Mouse (Mus musculus) embryo, embryonic 9.5 days (tissue): ENCODE measurements around the gene Nt5dc3.
A peak's percentile ranks its signal among the peaks of the same experiment; 100 is the strongest.

Experiments
- DNase-seq: peaks from one replicate; pipeline ENCODE4 v3.0.0-alpha.2; 2017; ENCODE audit errors: extremely low spot score

Nt5dc3 gene

GRCm38 (mm10) chr10:86814292-86815131, 35.7 kb downstream of the Nt5dc3 start:
- no peak for DNase-seq

DNA sequence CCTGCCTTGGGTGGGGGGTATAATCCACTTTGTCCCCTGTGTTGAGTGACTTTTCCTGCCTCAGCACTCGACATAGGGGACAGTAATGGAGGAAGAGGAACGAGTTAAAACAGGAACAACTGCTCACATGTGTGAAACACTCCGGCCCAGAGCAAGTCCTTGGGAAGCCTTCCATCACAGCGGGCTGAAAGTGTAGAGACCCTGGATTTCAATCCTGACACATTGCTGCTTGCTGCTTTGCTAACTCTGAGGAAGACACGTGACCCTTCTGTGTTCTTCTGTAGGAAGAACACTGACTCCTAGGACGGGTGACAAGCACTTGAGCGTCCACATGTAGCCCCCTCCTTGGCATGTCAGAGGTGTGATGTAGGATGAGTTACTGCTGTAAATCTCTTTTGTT, 36.3 kb downstream of the Nt5dc3 start:
- DNase-seq, result no peak

GRCm38 (mm10) chr10:86819649-86820165, 40.9 kb downstream of the Nt5dc3 start:
- DNase-seq, result peak; percentile 36

DNA sequence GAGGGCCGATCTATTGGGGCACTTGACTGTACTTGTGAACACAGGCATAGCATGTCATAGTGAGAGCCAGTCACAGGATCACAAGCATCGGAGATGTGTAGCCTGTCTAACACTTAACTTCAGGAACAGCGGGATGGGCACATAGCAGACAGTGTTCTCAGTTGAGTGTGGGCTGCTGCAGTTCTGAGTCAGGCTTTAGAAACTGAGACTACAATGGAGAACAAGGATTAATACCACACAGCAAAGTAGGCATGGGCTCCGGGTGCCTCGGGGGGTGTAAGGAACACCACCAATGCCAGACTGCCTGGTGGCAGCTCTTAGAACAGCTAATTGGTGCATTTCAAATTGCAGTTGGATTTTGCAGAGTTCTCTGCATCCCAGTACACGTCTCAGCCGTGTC, 42.2 kb downstream of the Nt5dc3 start:
- no peak for DNase-seq

DNA sequence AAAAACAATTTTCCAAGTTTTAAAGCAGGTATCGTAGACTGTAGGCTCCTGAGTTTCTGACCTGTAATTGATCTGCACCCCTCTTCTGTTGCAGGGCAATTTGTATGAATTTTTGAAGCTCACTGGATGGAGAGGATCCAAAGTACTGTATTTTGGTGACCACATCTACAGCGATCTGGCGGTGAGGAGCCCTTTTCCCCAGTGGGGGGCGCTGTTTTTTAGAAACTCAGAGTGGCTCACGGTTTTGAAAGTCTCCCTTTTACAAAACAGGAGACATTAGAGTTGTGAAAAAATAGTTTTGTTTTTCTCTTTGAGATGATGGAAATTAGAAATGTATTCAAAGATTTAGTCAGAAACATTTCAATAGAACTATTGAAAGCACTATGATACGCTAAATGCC, 45.3 kb downstream of the Nt5dc3 start:
- no peak for DNase-seq

GRCm38 (mm10) chr10:86824871-86825270, 46.1 kb downstream of the Nt5dc3 start:
- DNase-seq, result no peak

GRCm38 (mm10) chr10:86825871-86826522, 47.2 kb downstream of the Nt5dc3 start:
- DNase-seq, result no peak

DNA sequence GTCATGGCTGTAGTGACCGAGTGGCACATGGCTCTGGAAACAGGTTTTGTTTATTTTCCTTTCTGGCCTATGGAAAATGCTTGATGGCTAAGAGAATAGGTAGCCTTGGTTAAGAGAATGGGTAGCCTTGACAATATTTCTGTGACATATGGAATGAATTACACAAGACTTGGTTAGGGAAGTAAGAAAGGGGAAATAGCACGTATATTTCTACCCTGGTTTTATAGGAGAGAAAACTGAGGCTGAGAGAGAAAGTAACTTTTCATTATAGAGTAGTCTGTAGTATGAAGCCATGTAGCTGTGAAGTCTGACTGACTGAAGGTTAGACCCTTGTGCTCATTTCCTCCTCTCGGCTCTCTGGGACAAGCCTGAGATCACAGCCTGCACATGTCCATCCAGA, 48.1 kb downstream of the Nt5dc3 start:
- no peak for DNase-seq

DNA sequence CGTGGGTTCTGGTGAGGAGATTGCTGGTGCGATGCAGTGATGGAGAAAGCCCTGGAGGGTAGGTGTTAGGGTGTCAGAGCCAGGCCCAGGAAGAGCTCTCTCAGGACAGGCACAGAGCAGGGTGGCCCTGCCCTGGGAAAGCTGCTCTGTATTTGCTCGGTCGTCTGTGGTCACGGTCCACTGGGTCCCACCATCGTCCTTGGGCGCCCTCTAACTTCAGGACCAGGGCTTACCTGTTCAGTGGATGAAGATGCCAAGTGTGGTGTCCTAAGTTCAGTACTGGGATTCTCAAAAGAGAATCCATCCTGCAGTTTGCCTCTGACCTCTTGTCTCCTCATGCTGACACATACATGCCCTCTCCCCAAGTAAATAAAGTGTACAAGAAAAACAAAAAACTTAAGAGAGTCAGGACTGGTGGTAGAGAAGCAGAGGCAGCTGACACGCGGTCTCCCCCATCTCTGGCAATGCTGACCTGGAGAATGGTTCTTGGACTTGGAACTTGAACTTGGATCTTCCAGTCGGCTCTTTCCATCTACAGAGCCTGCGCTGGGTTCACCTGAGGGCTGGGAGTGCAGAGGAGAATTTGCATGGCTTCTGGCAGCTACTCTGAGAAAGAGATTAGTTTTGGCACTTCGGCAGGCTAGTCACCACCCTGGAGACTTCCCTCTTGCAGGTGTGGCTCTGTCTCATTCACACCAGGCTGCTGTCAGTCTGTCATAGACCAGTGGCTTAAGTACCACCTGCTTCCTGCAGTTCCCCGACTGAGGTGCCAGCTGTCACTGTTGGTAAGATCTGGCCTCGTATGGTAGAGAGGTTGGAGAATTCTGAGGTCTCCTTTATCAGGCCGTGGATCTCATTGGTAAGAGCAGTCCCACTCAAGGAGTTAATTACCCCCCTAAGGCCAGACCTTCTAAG, 49.7 kb downstream of the Nt5dc3 start:
- no peak for DNase-seq

DNA sequence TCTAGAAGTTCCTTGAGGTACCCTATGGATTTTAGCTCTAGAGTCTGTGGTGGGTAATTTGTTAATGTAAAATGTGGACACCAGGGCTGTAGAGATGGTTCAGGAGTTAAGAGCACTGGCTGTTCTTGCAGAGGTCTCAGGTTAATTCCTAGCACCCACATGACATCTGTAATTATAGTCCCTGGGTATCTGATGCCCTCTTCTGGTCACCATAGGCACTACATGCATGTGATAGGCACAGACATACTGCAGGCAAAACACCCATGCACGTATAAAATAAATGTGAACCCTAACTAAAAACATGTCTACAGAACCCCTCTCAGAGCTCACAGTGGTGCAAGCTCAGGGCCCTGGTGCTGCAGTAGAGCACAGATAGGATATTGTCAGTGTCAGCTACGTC, 50.7 kb downstream of the Nt5dc3 start:
- DNase-seq, result no peak

DNA sequence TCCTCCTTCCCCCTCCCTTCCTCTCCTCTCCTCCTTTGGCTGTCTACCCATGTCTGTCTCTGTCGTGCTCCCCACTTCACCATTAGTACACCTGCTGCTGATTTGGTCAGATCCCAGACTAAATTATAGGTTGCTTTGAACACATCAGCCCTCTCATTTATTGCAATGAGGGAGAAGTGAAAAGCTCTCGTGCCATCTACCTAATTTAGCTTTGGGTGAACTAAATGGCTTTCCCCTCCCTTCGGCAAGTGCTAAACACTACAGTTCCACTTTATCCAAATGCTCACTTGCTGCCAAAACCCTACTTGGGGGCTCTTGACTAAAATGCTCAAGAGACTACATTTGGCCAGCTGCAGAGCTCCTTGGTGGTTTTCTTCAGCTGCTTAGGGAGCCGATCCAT, 58.0 kb downstream of the Nt5dc3 start:
- no peak for DNase-seq

GRCm38 (mm10) chr10:86838827-86839226, 60.0 kb downstream of the Nt5dc3 start:
- DNase-seq, result no peak

GRCm38 (mm10) chr10:86842659-86843058, 63.9 kb downstream of the Nt5dc3 start:
- DNase-seq, result no peak

- DNase-seq, result no peak
Measured at GRCm38 (mm10) chr10:86846926-86847467, 68.2 kb downstream of the Nt5dc3 start.

- DNase-seq, result no peak
Measured at GRCm38 (mm10) chr10:86849087-86849486, 70.3 kb downstream of the Nt5dc3 start.

DNA sequence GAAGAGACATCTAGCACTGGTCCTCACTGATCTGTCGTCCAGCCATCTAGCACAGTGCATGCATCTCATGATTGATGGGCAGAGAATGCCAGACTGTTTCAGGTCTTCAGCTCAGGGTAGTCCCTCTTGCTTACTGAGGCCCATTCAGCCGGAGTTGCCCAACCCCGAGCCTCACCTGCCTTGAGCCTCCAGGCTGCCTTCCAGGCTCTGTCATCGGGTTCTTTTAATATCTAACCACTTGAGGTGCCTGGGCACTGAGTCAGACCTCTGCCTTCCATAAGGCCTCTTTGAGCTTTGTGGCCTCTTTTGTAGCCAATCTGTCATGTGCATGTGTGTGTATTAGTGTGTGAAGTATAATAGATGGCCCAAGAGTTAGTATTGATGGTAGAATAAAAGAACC, 70.7 kb downstream of the Nt5dc3 start:
- DNase-seq, result no peak

- DNase-seq, result no peak
Measured at GRCm38 (mm10) chr10:86852160-86852559, 73.4 kb downstream of the Nt5dc3 start.

GRCm38 (mm10) chr10:86853433-86853832, 74.6 kb downstream of the Nt5dc3 start:
- DNase-seq, result no peak

GRCm38 (mm10) chr10:86860396-86860795, 81.6 kb downstream of the Nt5dc3 start:
- DNase-seq, result no peak

DNA sequence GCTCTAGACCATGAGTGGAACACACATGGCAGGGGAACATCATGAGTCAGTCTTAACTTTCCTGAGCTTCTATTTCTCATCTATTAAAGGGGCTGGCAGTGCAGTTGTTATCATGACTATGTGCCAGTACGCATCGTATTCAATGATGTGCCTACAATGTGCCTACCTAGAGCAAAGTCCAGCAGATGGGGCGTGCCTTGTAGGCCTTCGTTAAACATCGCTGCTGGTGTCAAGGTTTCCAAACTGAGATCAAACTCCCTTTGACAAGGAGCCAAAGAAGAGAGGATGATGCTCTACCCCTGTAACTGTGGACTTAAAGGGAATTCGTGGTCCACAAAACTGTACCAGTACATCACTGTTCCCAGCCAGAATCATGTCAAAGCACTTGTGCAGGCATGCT, 83.7 kb downstream of the Nt5dc3 start:
- no peak for DNase-seq

DNA sequence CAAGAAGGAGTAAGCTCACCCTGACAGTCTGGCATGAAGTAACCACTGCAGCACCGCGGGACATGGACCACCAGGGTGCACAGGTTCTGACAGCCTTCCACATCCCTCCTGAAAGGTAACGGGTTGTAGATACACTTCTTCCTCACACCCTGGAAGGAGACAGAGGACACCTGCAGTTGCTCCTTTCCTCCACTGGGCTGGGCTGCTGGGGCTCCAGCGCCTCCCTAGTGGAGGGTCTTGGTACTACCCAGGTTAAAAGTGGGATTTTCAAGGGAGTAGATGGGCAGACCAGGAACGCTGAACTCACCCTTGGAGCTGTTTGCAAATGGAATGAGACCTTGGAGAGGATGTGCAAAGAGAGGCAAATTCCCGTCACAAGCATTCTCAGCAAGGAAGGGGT, 84.6 kb downstream of the Nt5dc3 start:
- no peak for DNase-seq

- DNase-seq, result no peak
Measured at GRCm38 (mm10) chr10:86872121-86872520, 93.3 kb downstream of the Nt5dc3 start.
